Mouse (Mus musculus) right cerebral cortex, postnatal 10 days (tissue): ENCODE measurements around the gene Col9a1.

Experiments used
- DNase-seq, 2 experiments: peaks; one replicate each; pipeline ENCODE4 v3.0.0; 2021; ENCODE audit warnings: low spot score in 2 of 2

Col9a1 gene

DNA sequence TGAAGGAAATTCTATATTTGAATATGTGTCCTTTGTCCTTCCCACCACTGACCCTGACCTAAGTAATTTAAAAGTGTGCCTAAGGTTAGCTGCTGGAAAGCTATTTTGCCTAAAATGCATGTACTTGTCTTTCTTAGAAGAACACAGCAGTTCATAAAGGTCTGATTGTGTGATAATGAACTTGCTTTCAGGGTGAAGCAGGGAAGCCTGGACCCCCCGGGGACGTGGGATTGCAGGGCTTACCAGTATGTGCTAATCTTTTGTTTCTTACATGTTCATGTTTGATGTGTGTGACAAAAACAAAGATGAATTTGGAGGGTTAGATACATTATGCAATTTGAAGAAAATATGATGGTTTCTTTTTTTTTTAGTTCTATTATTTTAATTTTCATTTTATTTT, 44.8 kb downstream of the Col9a1 start:
- no peak for DNase-seq

DNA sequence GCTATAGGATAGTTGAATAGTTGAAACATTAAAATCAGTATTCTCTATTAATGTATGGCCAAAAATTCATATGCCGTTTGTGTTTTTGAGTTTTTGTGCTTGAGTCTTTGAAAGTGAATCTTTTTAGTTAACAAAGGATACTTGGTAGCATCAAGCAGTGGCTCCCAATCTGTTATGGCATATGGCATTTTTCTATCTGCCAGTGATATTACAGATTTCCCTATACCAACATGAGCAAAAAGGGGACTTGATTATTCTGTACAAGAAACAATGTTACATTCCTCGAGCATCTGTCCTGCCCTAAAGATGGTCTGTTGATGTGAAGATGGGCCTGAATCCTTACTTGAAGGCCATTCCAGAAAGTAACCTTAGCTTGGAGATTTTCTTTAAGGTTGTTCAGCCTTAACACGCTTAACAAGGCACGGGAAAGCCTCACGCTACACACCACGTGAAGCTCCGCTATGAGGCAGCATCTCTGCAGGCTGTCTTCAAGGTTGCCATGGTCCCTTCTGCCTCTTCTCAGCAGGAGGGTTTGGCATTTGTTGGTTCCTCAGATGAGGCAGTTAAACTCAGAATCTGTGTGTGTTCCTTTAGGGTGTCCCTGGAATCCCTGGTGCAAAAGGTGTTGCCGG, 45.7 kb downstream of the Col9a1 start:
- peak; percentile 64 to 84 for DNase-seq

DNA sequence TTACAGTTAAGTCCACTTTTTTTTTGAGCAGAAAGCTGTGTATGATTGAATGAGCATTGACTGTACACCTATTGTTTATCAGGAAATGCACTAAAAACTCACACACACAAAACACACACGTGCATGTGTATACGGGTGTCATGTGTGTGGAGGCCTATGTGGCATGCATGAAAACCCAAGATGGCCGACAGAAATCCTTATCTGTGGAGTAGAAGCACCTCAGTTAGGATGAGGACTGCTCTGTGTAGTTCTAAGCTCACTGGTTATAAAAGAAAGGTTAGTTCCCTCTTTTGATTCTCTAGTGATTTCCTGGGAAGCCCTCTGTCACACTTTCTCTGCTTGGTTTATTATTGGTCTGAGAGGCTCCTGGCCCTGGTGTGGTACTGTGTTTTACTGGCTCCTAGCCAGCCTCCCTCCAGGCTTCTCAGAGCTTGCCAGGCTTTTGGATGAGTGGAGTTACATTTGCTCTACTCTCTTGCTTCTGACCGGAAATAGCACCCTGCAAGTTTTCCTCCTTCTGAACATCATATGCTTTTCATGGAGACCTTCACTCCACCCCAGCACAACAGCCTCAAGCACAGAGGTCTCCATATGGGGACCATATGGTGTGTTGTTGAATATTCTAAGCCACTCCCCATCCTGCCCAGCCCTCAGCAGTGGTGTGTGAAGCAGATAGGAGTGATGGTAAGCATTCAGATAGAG, 48.6 kb downstream of the Col9a1 start:
- DNase-seq: peak; percentile 52 to 56

DNA sequence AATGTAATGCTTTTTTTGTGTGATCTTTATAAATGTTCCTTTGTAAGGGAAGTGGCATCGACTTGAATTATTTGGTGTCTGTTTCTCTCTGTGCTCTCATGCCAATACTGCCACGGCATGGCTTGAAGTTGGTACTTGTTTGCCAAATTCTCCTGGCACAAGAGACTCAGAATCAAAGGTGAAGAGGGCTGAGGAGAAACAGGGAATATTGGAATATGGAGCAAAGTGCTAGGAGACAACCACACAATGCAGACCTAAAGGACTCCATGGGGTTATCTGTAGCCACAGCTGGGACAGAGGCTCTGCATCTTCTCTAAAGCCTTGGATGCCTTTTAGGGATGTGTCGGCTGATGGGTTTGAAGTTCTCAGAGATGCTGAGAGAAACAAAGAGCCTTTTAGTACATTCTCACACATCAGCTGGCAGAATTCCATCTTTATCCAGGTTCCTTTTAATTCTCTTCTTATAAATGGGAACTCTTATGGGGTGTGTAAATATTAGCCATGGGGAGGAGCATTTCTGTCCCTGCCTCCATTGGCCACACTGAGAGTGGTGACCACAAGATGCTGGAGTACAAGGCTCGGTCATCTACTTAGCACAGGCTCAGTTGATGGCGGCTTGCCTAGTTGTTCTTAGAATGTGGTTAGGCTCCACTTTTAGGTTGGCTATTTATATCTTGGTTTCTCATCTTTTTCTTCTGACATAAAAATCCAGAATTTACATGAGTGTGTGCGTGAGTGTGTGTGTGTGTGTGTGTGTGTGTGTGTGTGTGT, 49.7 kb downstream of the Col9a1 start:
- no peak for DNase-seq

DNA sequence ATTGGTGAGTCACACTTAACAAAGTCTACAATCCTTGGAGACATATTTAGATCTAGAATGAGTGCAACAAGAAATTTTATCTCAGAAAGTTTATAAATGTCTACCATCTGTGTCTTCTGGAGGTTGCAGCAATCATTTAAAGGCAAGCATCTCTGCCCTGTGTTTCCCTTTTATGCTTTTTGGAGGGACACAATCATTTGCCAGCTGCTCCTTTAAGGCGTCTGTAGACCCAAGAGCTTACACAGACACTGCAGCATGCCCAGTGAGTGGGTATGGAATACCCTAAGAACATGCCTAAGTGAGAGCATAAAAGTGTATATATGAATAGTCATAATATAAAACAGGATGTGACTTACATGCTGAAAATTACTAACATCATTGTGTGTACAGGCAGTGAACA, 52.1 kb downstream of the Col9a1 start:
- DNase-seq: peak in 1 of 2 experiments; percentile 68

DNA sequence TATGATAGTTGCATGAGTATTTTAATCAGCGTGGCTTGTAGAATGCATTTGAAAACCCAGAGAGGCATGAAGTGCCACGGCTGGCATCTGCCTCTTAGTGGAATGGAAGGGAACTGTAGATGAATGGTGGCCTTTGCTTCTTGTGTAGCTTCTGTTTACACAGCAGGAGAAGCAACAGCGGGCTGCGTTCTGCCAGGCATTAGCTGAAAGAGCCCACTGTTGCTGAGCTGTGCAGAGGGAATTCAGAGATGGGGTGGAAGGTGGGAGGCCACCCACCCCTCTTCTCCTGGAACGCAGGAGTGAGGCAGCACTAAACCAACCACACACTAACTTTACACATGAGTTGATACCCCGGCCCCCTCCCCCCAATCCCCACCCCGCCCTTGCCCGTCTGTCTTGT, 53.0 kb downstream of the Col9a1 start:
- DNase-seq: peak; percentile 61 to 64

DNA sequence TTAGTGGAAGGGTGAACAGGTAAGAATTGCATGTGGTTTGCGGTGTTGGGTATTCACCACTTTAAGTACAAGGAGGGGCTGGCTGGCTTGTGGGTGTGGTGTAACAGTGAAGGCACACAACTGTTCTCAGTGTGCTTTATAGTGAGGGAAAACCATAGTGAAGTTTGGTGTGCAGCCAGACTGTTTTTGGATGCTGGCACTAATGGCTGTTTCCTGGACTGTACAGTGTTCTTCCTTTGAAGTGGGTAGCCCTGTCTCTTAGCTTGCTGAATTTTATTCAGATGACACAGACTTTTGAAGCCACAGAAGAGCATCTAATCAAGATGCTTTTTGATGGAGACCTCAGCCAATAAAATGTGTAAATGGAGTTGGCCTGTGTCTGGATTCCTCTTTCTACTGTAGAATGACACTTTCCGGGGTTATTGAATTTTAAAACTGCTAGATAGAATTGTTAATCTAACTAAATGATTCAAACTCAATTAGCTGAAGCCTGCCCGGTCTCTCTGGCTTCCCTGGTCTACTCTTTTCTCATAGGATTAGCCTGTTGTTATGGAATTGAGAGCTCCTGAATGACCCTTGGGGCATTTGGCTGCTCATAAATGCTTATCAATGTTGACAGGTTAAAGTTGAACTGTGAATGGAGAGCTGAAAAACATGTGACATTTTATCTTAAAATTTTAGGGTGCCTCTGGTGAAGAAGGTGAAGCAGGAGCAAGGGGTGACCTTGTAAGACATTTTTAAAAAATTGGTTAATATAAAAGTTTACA, 54.3 kb downstream of the Col9a1 start:
- DNase-seq: no peak

DNA sequence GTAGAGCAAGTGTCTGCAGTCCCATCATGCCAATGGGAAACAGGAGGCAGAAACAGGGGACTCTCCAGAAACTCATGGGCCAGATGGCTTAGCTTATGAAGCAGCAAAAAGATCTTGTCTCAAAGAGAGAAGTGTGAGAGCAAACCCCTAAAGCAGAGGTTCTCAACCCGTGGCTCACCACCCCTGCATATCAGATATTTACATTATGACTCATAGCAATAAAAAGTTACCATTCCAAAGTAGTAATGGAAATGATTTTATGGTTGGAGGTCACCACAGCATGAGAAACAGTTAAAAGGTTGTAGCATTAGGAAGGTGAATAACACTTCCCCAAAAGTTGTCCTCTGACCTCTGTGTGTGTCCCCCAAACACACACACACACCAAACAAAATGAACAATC, 58.9 kb downstream of the Col9a1 start:
- DNase-seq: no peak

DNA sequence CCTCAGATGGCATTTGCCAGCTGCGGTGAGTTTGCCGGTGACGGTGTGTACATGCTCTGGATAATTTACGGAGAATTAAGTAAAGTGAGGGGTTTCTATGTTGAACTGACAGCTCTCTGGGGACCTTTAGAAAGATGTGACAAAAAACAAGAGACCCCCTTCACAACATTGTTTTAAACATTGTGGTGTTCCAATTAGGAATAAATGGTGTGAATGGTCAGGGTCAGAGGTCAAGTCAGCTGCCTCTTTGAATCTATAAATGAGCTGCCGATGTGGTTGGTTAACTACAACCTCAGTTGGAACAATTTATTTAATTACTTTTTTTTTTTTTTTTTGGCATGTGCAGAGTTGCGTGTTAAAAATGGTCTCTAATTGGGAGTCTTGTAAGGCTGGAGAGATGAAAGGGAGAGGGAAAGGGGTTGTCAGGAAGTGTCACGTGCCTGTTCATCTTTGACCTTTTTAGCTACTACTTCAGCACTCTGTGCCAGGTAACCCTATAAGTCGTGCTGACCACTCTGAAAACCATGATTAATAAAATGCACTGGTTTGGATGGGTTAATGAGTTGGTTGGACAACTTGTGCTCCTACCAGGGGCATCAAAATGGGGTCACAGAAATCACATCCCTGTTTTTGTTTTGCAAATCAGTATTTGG, 62.8 kb downstream of the Col9a1 start:
- DNase-seq: no peak

DNA sequence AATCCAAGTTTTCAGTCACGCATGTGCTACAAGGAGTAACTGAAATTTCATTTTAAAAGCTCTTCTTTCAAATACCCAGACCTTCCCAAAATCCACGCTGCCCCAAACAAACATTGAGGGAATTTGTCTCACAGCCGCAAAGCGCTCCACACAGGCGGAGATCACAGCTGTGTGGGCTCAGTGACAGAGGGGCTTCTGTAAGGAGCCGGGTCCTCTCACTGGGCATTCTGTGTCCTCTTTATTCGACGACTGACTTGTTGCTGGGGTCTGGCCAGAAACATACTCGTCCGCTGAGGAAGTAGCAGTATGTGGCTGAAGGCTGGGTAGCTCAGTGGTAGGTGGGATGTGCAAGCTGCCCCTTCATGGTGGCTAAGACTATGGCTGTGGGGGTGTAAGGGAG, 67.5 kb downstream of the Col9a1 start:
- DNase-seq: peak in 1 of 2 experiments; percentile 53

DNA sequence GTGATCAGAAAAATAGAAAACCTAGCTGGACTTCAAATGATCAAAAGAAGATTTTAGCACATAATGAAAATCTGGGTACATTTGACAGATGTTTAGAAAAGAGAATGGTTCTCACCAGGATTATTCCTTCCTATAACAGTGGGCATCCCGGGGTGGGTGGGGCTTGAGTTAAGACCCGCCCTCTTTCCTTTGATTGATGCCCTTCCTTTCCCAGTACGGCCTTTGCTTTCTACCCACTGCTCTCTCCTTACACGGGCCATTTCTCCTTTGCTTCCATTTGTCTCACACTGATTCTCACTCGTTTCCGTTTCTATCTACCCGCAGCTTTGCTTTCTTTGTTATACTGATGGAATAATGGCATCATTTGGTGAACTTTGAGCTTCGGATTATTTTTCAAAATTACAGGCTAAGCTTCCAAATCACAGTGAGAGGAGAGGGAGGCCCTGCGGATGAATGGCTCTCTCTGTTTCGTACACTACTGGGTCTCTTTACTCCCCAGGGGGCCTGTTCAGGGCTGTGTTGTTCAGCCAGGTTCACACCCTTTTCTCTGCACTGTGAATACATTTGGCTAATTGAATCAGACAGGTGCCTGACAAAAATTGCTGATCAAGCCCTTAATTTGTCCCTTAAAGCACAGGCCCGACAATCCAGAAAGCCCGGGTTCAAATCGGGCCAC, 68.4 kb downstream of the Col9a1 start:
- no peak for DNase-seq

DNA sequence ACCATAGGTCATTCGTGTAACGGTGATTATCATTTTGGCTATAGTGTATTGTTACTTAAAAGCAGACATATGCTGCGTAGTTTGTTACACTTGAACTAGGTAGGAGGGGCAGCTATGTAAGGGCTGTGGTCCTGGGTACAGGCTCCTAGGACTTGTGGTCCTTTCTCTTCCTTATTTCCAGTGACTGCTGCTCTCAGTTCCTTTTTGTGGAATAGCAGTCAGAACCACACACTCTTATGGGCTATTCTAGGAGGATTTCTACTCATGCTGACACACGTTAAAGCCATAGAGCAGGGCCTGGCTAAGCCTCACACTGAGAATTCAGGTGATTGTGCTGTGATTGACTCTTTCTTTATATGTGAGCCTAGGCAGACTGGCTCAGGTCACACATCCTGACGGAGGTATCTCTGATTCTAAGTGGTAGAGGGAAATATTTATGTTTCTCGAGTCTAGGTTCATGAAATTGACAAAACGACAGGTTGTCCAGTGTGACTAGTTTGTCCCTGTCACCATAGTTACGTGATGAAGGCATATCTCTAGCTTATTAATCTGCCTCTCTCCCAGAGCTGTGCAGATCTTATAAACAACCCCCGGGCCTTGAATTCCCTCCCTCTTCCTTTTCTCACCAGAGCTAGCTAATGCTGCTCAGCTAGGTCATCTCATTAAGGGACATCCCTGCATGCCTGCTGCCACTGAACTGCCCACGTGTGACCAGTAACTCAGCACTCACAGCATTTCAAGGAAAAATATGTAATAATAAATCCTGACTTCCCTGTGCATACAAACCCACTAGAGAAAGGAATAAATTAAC, 71.1 kb downstream of the Col9a1 start:
- DNase-seq: no peak

DNA sequence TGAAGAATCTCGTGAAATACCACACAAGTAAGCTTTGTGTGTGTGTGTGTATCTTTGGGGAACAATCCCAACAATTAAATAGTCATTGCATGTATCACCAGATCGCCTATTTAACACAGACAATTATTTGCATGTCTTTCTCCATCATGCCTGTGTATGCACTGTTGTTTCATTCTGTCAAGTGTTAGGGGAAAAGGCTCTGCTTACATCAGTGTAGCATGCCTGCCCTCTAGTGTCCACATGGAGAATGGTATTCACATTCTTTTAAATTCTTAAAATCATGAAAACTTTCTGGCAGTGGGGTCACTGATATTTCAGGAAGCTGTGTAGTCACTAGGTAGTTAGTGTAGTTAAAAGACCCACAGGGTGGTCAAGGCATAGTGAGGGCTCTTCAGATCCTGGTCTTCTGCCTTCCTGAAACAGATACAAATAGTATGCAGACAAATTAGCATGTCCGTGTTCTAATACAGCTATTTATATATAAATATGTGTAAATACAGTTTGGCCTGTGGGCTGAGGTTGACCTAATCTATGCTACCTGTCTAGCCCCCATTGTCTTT, 71.8 kb downstream of the Col9a1 start:
- DNase-seq: peak in 1 of 2 experiments; percentile 57

DNA sequence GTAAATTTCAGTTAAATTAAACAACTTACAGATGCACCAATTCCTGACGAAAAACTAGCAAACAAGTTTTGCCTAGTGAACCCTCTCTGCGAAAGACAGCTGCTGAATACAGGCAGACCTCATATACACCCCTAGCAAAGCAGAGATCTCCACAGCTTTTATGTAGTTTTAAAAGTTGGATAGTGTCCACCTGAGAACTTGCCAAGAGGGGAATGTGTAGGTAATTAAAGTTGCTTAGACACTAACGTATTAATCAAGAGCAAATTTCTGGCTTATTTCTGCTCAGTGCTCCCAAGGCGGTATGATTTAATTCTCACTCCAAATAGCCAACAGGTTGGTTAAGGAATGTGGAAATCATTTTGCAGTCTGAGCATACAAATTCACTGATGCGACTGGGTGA, 80.6 kb downstream of the Col9a1 start:
- no peak for DNase-seq

DNA sequence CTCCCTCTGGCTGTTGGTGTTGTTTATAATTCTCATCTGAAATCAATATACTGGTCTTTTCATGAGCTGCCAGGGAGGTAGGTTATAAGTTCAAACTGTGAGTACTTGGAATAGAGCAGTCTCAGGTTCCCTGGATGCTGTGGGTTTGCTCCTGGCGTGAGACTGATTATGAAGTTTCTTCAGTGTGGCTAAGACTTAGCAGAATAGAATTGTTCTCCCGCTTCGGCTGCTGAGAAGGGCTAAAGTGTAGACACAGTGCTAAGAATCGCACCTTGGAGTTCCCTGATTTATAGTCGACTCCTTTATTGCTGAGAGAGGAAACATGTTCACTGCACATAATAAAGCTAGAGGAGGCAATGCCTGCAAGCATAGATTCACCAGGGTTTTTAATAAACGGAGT, 82.0 kb downstream of the Col9a1 start:
- DNase-seq: no peak

DNA sequence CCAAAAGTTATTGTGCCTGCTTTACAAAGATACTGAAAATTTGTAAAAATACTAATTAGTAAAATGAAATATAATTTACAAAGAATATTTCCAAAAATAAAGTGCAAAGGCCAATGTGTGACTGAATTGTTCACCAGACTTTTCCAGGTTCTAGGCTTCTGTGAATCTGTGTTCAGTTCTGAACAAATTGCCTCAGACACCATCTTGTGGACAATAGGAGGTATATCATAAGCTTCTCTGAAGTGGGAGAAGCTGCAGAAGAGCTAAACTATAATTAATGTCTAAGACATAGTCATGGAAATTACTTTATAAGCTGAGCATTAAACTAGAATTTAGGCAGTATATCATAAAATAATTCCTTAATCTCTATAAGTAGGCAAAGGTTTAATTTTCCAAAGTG, 83.8 kb downstream of the Col9a1 start:
- no peak for DNase-seq

DNA sequence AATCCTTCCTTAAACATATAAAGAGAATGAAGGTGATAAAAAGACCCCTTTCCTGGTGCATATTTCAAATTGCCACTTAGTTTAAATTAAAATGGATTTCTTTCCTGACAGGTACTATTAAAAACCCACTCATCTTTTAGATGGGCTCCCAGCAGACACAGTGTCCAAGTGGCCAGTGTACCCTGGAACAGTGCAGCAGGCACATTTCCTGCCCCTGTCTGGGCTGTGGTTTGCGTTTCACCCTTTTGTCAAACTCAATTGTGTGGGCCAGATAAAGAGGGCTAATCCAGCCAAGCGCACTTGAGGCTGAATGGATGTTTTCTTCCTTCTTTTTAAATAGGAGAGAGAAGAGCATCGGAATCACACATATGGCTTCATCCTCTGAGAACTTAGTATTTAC, 89.6 kb downstream of the Col9a1 start:
- DNase-seq: no peak

DNA sequence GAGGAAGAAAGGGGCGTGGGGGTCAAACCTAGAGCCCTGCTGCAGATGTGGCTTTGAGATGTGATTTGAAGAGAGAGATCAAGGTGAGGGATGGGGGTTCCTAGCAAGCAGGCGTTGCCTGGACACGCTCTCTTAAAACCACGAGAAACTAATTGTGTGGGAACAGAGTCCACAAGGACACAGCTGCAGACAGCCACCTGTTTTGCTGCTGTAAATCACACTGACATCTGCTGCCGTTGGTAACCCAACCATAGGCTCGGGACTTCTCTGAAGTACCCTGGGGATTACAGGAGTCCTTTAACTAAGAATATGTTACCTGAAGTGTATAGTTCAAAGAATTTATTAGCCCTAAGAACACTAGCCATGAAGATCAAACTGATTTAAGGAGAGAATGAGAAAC, 109.0 kb downstream of the Col9a1 start:
- DNase-seq: no peak

DNA sequence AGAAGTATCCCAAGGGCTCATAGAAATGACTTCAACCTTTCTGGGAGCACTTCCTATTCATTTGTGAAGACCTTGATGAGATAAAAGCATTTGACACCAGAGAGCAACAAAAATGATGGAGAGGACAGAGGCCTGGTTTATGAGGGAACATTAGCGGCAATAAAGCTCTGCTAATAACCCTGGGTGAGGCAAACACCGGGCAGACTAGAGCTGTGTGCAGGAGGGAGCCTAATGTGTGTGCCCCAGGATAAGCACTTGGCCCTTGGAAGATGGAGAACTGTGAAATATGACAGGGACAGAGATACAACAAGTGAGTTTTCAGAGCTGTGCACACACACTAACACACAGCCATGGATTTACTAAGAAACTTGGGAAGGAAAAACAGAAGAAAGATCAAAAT, 115.1 kb downstream of the Col9a1 start:
- no peak for DNase-seq
